Mouse (Mus musculus) urinary bladder, postnatal 10 days (tissue): ENCODE results near the gene C5ar1.
"Not testable (repeated sequence)": the region's sequence is repeated elsewhere in the genome, so short reads cannot be mapped to it uniquely, and the experiment has no call there.

ENCODE experiments used
- DNase-seq: peaks from one replicate; pipeline ENCODE4 v3.0.0; 2022; ENCODE audit warnings: low spot score

Gene C5ar1

GRCm38 (mm10) chr7:16274922-16275890 lies 15.9 kb upstream of the C5ar1 start:
- DNase-seq, result no peak

DNA sequence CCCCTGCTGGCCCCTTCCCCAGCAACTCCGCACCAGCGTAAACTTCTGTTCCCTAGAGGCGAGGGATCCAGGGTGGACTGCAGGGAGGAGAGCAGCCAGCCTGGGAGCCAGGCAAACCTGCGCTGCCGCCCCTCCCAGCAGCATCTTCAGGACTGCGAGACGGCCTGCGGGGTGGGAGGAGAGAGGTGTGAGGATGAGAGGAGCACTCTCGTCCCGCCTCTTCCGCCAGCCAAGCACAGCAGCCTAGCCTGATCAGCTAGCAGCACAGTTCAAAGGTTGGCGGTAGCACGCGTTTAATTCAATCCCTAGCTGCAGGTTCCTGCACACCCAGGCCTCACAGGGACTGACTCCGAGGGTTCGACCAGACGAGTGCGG lies 14.4 kb upstream of the C5ar1 start:
- no peak for DNase-seq

DNA sequence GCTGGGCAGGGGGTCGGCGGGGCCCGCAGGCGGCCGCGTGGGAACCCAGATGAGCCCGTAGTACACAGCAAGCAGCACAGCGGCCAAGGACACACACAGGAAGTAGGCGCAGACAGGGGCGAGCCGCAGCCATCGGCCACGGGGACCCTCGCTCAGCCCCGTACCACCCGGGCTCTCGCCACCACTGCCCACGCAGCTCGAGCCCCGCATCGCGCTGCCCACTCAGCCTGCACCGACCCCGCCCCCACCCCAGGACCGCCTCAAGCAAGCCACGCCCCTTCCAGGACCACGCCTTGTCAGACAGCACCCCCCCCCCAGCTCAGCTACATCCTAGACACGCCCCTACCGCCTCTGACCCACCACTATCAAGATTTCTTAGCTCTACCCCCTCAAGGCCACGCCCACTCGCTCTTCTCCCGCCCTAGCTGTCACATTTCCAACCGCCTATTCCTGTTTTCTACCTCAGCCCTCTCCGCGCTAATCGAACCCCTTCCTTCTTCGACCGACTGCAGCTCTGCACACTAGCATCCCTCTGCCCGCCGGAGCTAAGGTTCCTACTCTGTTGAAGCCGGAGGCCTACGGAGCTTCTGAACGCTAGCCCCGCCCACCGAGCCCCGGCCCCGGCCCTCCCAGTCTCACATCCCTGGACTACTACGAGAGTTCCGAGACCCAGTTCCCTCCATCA lies 13.9 kb upstream of the C5ar1 start, which contains the start of gene Inafm1:
TSS of gene Inafm1 (minus strand) at position 537 of the 685 bp plus-strand sequence.
- DNase-seq, result peak; percentile 46

GRCm38 (mm10) chr7:16272681-16273080 lies 13.3 kb upstream of the C5ar1 start:
- peak; percentile 39 for DNase-seq

DNA sequence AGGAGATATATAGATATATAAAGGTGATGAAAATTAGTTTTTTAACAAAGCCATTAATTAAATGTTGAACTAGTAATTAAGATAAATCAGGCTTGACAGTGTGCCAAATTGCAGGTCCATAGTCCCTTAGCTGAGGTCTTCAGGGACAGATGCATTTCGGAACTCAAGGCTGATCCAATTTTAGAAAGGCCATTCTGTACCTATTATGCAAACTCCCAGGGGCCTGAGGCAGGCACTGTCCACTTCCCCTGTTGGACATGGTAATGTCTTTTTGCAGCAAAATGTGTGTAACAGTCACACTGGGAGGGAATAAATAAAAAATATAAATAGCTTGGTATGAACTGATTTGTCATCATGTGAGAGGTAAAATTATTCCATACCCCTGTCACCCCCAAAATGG lies 11.8 kb upstream of the C5ar1 start:
- no peak for DNase-seq

DNA sequence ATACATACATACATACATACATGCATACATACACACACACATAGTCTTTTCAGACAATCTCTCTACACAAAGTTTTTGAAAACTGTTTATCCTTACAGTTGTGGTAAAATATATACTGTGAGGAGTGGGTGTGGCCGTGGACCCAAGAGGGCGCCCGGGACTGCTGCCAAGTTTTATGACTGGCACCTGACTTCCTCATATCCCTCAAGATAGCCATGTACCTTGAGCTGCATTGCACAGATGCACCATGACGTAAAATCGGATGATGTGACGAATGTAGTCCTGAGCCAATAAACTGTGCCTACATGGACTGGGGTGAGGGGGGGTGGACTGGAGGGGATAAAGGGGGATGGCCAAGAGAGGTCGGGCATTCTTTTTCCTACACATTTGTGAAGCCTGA lies 7.3 kb upstream of the C5ar1 start:
- not testable (repeated sequence) for DNase-seq

GRCm38 (mm10) chr7:16265856-16266255 lies 6.5 kb upstream of the C5ar1 start:
- no peak for DNase-seq

GRCm38 (mm10) chr7:16263843-16264242 lies 4.5 kb upstream of the C5ar1 start:
- no peak for DNase-seq

DNA sequence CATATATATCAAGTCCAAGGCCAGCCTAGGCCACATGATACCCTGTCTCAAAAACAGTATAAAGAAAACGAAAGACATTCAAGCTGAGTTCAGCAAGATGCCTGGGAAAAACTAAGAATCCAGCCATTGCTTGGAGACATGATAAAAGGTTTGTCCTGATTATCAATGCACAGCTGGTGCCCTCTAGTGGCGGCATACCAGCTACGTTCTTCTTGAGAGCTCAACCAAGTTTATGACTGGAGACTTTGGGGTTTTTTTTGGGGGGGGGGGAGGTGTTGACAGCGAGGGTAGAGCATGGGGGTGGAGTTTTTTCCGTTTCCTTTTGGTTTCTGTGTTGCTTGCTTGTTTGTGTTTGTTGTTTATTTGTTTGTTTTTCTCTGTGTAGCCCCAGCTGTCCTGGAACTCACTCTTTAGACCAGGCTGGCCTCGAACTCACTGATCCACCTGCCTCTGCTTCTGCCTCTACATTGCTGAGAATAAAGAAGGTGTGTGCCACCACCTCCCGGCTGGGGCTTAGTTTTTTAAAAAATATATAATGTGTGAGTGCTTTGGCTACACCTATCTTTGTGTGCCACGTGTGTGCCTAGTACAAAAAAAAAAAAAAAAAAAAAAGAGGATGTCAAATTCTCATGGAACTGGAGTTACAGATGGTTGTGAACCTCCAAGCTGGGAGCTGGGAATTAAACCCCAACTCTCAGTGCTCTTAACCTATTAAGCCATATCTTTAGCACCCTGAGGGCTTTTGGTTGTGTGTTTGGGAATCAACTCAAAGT lies 3.9 kb upstream of the C5ar1 start:
- DNase-seq, result no peak

DNA sequence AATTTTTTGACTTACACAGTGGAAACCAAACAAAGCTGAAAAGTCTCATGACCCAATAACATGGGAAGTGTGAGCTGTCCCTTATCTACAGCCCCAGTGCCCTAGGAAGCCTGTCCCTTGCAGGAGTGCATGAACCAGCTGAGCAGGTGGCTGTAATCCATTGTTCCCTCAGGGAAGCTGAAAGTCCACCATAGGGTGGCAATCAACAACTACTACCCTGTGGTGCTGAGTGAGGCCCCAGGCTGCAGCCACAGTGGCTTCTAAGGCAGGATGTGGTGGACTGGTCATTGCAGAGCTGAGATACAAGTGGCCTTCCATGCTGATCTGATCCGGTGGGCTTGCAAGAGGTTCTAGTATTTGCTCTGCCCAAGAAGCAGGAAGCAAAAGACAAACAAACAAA lies 1.8 kb upstream of the C5ar1 start:
- DNase-seq, result no peak

DNA sequence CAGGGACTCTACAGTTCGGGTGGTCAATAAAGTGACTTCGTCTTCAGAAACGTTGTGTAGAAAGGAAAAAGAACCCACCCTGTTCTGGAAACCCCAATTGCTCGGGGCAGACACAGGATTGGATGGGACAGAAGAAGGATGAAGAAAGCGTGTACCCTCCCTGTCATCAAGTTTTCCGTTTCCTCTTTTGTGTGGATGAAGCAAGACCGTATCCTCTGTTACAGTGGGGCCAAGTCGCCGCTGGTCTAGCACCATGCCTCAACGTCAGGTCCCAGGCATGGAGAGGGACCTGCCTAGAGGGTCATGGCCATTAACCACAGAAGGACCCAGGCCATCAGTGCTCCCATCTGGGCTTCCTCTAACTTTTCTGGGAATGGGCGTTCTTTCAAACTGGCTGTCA lies 1.5 kb downstream of the C5ar1 start:
- no peak for DNase-seq

- not testable (repeated sequence) for DNase-seq
These were observed 3.4 kb downstream of the C5ar1 start for GRCm38 (mm10) chr7:16255963-16256362.

DNA sequence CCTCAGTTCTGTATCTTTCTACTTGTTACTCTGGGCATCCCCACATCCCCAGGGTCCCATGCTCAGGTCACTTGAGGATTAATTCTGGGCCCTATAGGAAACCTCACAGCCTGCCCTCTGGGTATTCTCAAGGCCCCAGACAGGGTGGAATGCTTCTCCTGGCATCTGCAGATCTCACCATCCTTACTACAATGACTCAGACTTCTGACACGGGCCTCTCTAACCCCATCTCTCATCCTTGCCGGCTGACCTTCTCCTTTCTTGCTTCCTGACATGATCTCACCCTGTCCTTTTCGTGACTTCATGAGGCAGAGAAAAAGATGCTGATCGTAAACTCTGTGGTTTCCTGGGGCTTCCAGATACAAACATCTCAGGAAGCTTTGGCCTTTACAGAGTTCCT lies 5.1 kb downstream of the C5ar1 start:
- no peak for DNase-seq

- no peak for DNase-seq
These were observed 8.7 kb downstream of the C5ar1 start for GRCm38 (mm10) chr7:16250687-16251086.

DNA sequence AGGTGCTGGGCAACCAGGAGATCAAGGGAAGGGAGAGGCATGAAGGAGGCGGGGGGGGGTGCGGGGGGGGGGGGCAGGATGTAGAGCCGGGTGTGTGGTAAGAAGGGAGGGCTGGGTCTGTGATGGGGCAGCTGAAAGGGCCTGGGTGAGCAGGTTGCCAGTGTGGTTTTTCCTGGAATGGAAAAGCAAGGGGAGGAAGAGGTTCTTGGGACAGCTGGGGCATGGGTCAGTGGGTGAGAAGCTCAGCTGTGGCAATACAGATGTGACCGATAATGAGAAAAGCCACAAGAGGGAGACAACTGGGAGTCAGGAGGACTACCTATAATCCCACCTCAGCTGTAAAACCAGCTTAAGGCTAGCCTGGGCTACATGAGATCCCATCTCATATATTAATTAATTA lies 13.4 kb downstream of the C5ar1 start:
- no peak for DNase-seq

DNA sequence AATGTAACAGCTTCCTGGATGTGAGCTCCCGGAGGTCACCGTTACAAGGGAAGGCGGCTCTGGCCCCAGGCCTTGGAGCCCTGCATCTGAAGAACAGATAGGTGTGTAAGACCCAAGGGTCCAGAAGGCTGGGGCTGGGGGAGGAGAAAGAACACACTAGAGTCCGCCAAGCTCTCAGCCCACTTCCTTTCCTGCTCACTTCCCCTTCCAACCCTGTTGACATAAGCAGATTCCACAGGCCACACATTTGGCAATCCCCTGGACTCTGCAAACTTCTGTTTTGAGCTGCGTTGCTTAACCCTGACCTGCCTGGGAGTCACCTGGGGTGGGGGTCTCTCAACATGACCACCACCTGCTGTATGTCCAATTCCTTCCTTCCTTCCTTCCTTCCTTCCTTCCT lies 15.3 kb downstream of the C5ar1 start, which contains the start of gene C5ar2:
TSS of gene C5ar2 (minus strand) at position 88 of the 400 bp plus-strand sequence.
- DNase-seq, result no peak

GRCm38 (mm10) chr7:16242198-16242597 lies 17.1 kb downstream of the C5ar1 start:
- DNase-seq, result no peak

- DNase-seq, result no peak
These were observed 17.6 kb downstream of the C5ar1 start for GRCm38 (mm10) chr7:16241787-16242186.

- DNase-seq, result no peak
These were observed 18.4 kb downstream of the C5ar1 start for GRCm38 (mm10) chr7:16240978-16241303.

GRCm38 (mm10) chr7:16240281-16240977 lies 18.9 kb downstream of the C5ar1 start:
- DNase-seq, result no peak

- DNase-seq, result no peak
These were observed 19.8 kb downstream of the C5ar1 start for GRCm38 (mm10) chr7:16239554-16239997.

DNA sequence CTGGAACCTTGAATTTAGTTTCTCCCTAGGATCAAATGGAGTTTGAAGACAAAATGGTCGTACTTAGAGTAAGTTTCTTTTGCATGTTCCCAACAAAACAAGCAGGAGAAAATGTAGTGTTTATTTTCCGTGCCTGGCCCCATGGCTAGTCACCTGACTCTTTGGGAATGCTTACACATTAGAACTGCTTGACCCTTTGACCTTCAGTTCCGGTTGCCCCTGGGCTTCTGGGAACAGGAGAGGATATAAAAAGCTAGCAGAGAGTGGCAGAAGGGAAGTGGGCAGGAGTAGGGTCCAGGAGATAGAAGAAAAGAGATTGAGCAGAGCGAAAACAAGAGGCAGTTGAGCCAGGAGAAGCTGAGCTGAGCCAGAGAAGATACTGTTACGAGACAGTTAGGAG lies 29.5 kb downstream of the C5ar1 start:
- no peak for DNase-seq
